Mouse (Mus musculus) heart, adult 2 months (tissue): ENCODE data around the gene Iqcf5. TPM values are rescaled to one million over a fixed set of nuclear protein-coding genes. Genes with fewer than 3 reads are reported as not detected.

ENCODE experiments used
- DNase-seq, 2 experiments: peaks; one replicate each; pipeline ENCODE4 v3.0.0; 2021
- H3K27ac ChIP-seq: fragments of 200-600 bp; 2 replicates; pipeline ENCODE4 v1.8.1; 2022
- H3K27me3 ChIP-seq: fragments of 200-500 bp; 2 replicates; pipeline ENCODE4 v1.6.1; 2012; ENCODE audit warnings: mild to moderate bottlenecking, low read length, inconsistent platforms, mixed read lengths; ENCODE audit not compliant: control insufficient read depth, insufficient read depth
- H3K36me3 ChIP-seq: fragments of 200-500 bp; 2 replicates; pipeline ENCODE4 v1.6.1; 2012; ENCODE audit warnings: low read length, inconsistent platforms; ENCODE audit not compliant: control insufficient read depth, insufficient read depth
- H3K4me1 ChIP-seq: fragments of 200-500 bp; 2 replicates; pipeline ENCODE4 v1.6.1; 2011; ENCODE audit warnings: low read length; ENCODE audit not compliant: control insufficient read depth, insufficient read depth
- H3K4me3 ChIP-seq: fragments of 200-600 bp; 2 replicates; pipeline ENCODE4 v1.8.1; 2022
- H3K79me2 ChIP-seq: fragments of 200-500 bp; replicated peaks from 2 replicates; pipeline ENCODE4 v1.6.1; 2012; ENCODE audit warnings: mild to moderate bottlenecking, inconsistent platforms, low read length, moderate library complexity, mixed read lengths; ENCODE audit not compliant: control insufficient read depth, insufficient read depth
- H3K9ac ChIP-seq: fragments of 200-500 bp; 2 replicates; pipeline ENCODE4 v1.6.1; 2012; ENCODE audit warnings: low read depth, mild to moderate bottlenecking, control low read depth, inconsistent platforms, low read length, mixed read lengths
- CTCF ChIP-seq: fragments of 200-600 bp; IDR thresholded peaks from 2 replicates; pipeline ENCODE4 v1.8.1; 2022; ENCODE audit warnings: antibody characterized with exemption, mild to moderate bottlenecking, moderate library complexity
- EP300 ChIP-seq: fragments of 200-500 bp; IDR thresholded peaks from 2 replicates; pipeline ENCODE4 v1.6.1; 2011; ENCODE audit warnings: low read depth, low read length, control low read depth; ENCODE audit not compliant: insufficient read depth
- POLR2A ChIP-seq: fragments of 200-500 bp; IDR thresholded peaks from 2 replicates; pipeline ENCODE4 v1.6.1; 2011; ENCODE audit warnings: mild to moderate bottlenecking, low read depth, low read length, control low read depth; ENCODE audit not compliant: insufficient read depth
- WGBS: fragments of 180-500 bp; shearing (Covaris S2); methylation state at CpG from one replicate; pipeline ENCODE4 v1.1.7; 2018; 5-methylcytosine and 5-hydroxymethylcytosine counted together
- intact Hi-C: fragments of 180-260 bp; cut with DNase I; formaldehyde crosslinking; loops from one replicate; pipeline ENCODE4 v1.15.1; 2025
- polyA plus RNA-seq: library from polyadenylated mRNA; depleted of rRNA; stranded (reverse); fragments of >200 nt; gene quantifications from 2 replicates; pipeline ENCODE4 v1.2.3, GENCODE M21; 2012
- total RNA-seq, 2 experiments: library from RNA; stranded (reverse); gene quantifications; 2 replicates each; pipeline ENCODE4 v1.2.3; 2021

Iqcf5 gene
- total and polyA plus RNA-seq, 3 experiments: not detected

DNA sequence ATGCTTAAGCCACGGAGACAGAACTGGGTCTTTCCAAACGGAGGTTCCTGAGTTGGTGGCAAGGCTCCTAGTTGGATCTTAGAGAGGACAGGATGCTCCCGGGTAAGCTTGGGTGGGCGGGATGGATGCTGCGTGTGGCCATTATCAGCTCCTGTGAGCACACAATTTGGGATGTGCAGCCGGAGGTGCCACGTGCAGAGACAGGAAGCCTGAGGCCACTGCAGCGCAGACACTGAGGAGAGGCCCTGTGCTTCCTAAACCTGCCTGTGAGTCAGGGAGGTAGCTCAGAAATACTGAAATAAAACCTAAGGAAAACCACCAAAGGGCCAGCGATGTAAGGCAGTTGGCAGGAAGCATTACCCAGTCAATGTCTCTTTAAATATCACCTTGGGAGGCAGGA lies 44.6 kb upstream of the Iqcf5 start:
- Histone ChIP-seq H3K9ac (no peak overlapping the region), H3K79me2 (no peaks in the 10 kb centered on the region), H3K4me1 (peaks cover 6% of the 10 kb centered on the region), H3K27ac (no peak overlapping the region), H3K36me3 (no peaks in the 10 kb centered on the region), H3K27me3 (no peaks in the 10 kb centered on the region), H3K4me3 (no peak overlapping the region)
- TF ChIP-seq CTCF (no peak), EP300 (no peak), POLR2A (no peak)
- no peak for DNase-seq
- intact Hi-C loops: no loop called here
- 45% methylated on average over 9 of the region's 9 CpGs for WGBS

GRCm38 (mm10) chr9:106470991-106471750 lies 43.2 kb upstream of the Iqcf5 start:
- intact Hi-C loops: no loop called here
- no peaks in the 10 kb centered on the region for H3K36me3 ChIP-seq
- no peak overlapping the region; the same call in 1 of the 2 replicates for H3K9ac ChIP-seq
- no peaks in the 10 kb centered on the region for H3K27me3 ChIP-seq
- 79% methylated on average over 14 of the region's 14 CpGs for WGBS
- H3K27ac ChIP-seq: peak overlapping the region; percentile 75
- DNase-seq: peak in 1 of 2 experiments; percentile 16
- no peaks in the 10 kb centered on the region for H3K79me2 ChIP-seq
- TF ChIP-seq CTCF: no peak
- TF ChIP-seq POLR2A: no peak
- no peak for TF ChIP-seq EP300
- peaks cover 7% of the 10 kb centered on the region for H3K4me1 ChIP-seq
- H3K4me3 ChIP-seq: peak overlapping the region; percentile 12; the same call in 1 of the 2 replicates

- TF ChIP-seq EP300 (no peak), POLR2A (peak; percentile 70), CTCF (peak; percentile 38)
- DNase-seq: peak; percentile 76 to 85
- H3K9ac ChIP-seq: peak overlapping the region; percentile 62
- WGBS: 23% methylated on average over 5 of the region's 5 CpGs
- H3K4me3 ChIP-seq: peak overlapping the region; percentile 12; the same call in 1 of the 2 replicates
- peak overlapping the region; percentile 75 for H3K27ac ChIP-seq
- no peaks in the 10 kb centered on the region for H3K79me2 ChIP-seq
- H3K36me3 ChIP-seq: no peaks in the 10 kb centered on the region
- H3K4me1 ChIP-seq: peaks cover 9% of the 10 kb centered on the region
- no peaks in the 10 kb centered on the region for H3K27me3 ChIP-seq
- intact Hi-C loops: no loop called here
Observed at GRCm38 (mm10) chr9:106471892-106472291, 42.5 kb upstream of the Iqcf5 start.

GRCm38 (mm10) chr9:106472321-106472720 lies 42.1 kb upstream of the Iqcf5 start:
- no peak for DNase-seq
- intact Hi-C loops: no loop called here
- Histone ChIP-seq H3K36me3 (no peaks in the 10 kb centered on the region), H3K4me1 (peaks cover 9% of the 10 kb centered on the region), H3K79me2 (no peaks in the 10 kb centered on the region), H3K9ac (no peak overlapping the region), H3K4me3 (no peak overlapping the region), H3K27ac (peak overlapping the region; percentile 75), H3K27me3 (no peaks in the 10 kb centered on the region)
- 48% methylated on average over 4 of the region's 4 CpGs for WGBS
- no peak for TF ChIP-seq CTCF
- TF ChIP-seq EP300: no peak
- TF ChIP-seq POLR2A: no peak

DNA sequence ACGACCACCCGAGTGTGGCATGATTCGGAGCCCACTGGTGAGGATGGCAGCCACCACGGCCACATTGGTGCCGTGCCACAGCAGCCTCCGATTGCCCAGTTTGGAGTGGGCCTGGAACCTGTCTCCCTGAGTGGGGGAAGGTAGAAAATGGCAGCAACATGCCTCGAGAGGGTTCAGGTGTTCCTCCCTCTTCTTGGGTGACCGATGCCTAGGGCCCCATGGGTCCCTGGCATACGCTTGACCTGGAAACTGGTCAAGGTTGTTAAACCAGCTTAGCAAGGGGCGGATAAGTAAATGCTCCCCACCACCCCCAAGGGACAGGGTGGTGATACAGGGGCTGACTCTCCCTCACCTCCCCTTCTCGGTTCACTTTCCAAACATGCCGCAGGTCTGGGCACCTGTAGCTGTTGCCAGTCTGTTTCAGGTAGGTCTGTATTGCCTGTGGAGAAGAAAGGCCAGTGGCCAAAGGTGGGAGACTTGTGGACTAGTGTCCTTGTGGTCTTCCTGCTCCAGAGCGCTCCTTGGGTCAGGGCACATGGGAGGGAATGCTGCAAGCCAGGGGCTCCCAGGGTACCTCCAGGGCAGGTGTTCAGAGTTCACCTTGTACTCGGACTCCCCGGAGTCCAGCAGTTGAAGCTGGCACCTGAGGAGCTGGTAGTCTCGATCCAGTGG lies 41.2 kb upstream of the Iqcf5 start:
- WGBS: 91% methylated on average over 16 of the region's 16 CpGs
- Histone ChIP-seq H3K4me1 (peaks cover 13% of the 10 kb centered on the region), H3K36me3 (no peaks in the 10 kb centered on the region), H3K9ac (no peak overlapping the region), H3K27ac (peak overlapping the region; percentile 75), H3K79me2 (no peaks in the 10 kb centered on the region), H3K4me3 (no peak overlapping the region), H3K27me3 (no peaks in the 10 kb centered on the region)
- TF ChIP-seq CTCF (no peak), POLR2A (no peak), EP300 (no peak)
- intact Hi-C loops: no loop called here
- peak in 1 of 2 experiments; percentile 24 for DNase-seq

- Histone ChIP-seq H3K4me3 (no peak overlapping the region), H3K36me3 (no peaks in the 10 kb centered on the region), H3K4me1 (peaks cover 13% of the 10 kb centered on the region), H3K27me3 (no peaks in the 10 kb centered on the region), H3K9ac (no peak overlapping the region), H3K79me2 (no peaks in the 10 kb centered on the region), H3K27ac (peak overlapping the region; percentile 96; the same call in 1 of the 2 replicates)
- TF ChIP-seq CTCF (no peak), POLR2A (no peak), EP300 (no peak)
- 72% methylated on average over 5 of the region's 5 CpGs for WGBS
- peak in 1 of 2 experiments; percentile 27 for DNase-seq
- intact Hi-C loops: no loop called here
Observed at GRCm38 (mm10) chr9:106473753-106474105, 40.6 kb upstream of the Iqcf5 start.
